Mouse (Mus musculus) stomach, postnatal 0 days (tissue): ENCODE measurements around the gene Prickle1.

Experiments used
- CTCF ChIP-seq: IDR thresholded peaks from 2 replicates; pipeline ENCODE4 v1.5.1; 2016; ENCODE audit warnings: antibody characterized with exemption, low read depth, mild to moderate bottlenecking, moderate library complexity
- EP300 ChIP-seq: optimal IDR thresholded peaks from 2 replicates; pipeline ENCODE3; 2016; ENCODE audit warnings: antibody characterized with exemption

DNA sequence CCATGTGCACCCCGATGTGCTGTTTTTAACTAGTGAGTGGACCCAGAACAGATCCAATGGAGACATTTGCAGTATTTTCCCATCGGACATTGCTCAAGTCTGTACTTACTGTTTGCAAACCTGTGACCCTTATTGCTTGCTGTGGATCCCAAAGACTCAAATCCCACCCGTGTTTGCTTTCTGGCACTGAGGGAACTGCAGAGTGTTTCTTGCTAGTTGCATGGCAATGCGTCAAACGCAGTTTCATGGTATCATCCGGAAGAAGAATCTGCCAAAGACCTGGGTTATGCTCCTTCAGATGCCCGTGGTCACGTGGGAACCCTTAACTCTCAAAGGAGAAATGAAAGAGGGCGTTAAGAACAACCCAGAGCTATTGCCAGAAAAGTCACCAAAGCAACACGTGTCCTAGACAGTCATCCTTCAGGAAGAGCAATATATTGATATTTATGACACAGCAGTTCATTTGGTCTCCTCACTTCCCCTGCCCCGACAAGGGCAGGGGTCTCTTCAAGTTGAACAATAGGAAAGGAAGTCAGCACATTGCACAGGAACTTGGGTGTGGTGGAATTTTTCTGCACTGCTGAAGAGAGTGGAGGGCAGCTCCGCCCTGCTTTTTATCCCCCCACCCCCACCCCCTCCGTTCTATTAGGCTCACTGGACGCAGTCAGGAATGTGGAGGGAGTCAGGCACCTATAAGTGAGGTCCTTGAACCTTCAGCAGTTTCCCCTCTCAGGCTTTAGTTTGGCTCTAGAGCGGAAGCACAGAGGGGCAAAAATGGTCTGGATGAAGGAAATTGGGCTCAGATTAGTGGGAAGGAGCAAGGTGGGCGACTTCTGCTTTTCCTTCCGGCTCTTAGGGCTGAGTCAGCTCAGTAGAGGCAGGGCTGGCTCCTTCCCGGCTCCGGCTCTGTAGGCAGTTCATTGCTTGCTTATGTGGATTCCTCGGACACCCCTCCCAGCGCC is 32.4 kb upstream of the Prickle1 start:
- no peak for TF ChIP-seq CTCF
- TF ChIP-seq EP300: no peak
